In genomic region chr2:156135695-156136094, GRCm38 (mm10) we compare ENCODE assay signal across 14 mouse cellular contexts. TPM values are rescaled to one million over a fixed set of nuclear protein-coding genes. Genes with fewer than 3 reads are reported as not detected.
A peak's percentile ranks its signal among the peaks of the same experiment; 100 is the strongest.
DNase-seq lines count a peak whose midpoint lies in the region; ATAC-seq and TF ChIP-seq lines count a peak whose summit lies in the region.
"Had no signal": no experiment of that assay in that cellular context is flagged by ENCODE, and none has a peak within 500 bp of the region (broad histone marks: within the 10 kb centered on the region; RNA-seq: fewer than 3 reads in every experiment).

No protein-coding gene starts in this region.

- no peaks in the 10 kb centered on the region for H3K27me3 ChIP-seq in hindbrain, postnatal 0 days (ENCODE audit: insufficient read depth, low read length)
- H3K27me3 ChIP-seq in hindbrain, embryonic 11.5 days (ENCODE audit: control insufficient read depth, insufficient read depth, low read length), result no peaks in the 10 kb centered on the region
- H3K27me3 ChIP-seq in midbrain, postnatal 0 days (ENCODE audit: insufficient read depth, low read length), result no peaks in the 10 kb centered on the region
- H3K27me3 ChIP-seq in midbrain, embryonic 11.5 days (ENCODE audit: control insufficient read depth, insufficient read depth, low read length), result no peaks in the 10 kb centered on the region
- H3K27me3 ChIP-seq: kidney, embryonic 15.5 days; limb, embryonic 12.5 days had no signal

- no peaks in the 10 kb centered on the region for H3K4me1 ChIP-seq in hindbrain, postnatal 0 days (ENCODE audit: insufficient read depth, low read length)
- H3K4me1 ChIP-seq in hindbrain, embryonic 11.5 days (replicated peaks; ENCODE audit: control insufficient read depth, insufficient read depth, low read length), result no peaks in the 10 kb centered on the region
- H3K4me1 ChIP-seq in midbrain, postnatal 0 days (ENCODE audit: insufficient read depth, low read length), result no peaks in the 10 kb centered on the region
- H3K4me1 ChIP-seq in midbrain, embryonic 11.5 days (ENCODE audit: control insufficient read depth, insufficient read depth, low read length), result no peaks in the 10 kb centered on the region
- H3K4me1 ChIP-seq: kidney, embryonic 15.5 days; limb, embryonic 12.5 days had no signal

- no peaks in the 10 kb centered on the region for H3K9me3 ChIP-seq in hindbrain, postnatal 0 days (ENCODE audit: low read length)
- H3K9me3 ChIP-seq in hindbrain, embryonic 11.5 days (ENCODE audit: control insufficient read depth, low read length), result no peaks in the 10 kb centered on the region
- H3K9me3 ChIP-seq in midbrain, postnatal 0 days (ENCODE audit: low read length), result no peaks in the 10 kb centered on the region
- H3K9me3 ChIP-seq in midbrain, embryonic 11.5 days (ENCODE audit: control insufficient read depth, low read length), result no peaks in the 10 kb centered on the region
- H3K9me3 ChIP-seq: G1E; kidney, embryonic 15.5 days; limb, embryonic 12.5 days had no signal

- H3K4me2 ChIP-seq in hindbrain, postnatal 0 days (ENCODE audit: low read depth, low read length), result no peak overlapping the region
- no peak overlapping the region for H3K4me2 ChIP-seq in hindbrain, embryonic 11.5 days (replicated peaks; ENCODE audit: low read depth, low read length)
- no peak overlapping the region for H3K4me2 ChIP-seq in midbrain, postnatal 0 days (ENCODE audit: low read depth, low read length, poor library complexity, severe bottlenecking)
- H3K4me2 ChIP-seq in midbrain, embryonic 11.5 days, result no peak overlapping the region
- H3K4me2 ChIP-seq: kidney, embryonic 15.5 days; limb, embryonic 12.5 days had no signal

- no peaks in the 10 kb centered on the region; the same call in 1 of the 2 replicates for H3K36me3 ChIP-seq in hindbrain, postnatal 0 days (ENCODE audit: insufficient read depth, low read length)
- no peaks in the 10 kb centered on the region for H3K36me3 ChIP-seq in hindbrain, embryonic 11.5 days (ENCODE audit: control insufficient read depth, insufficient read depth, low read length)
- H3K36me3 ChIP-seq in midbrain, postnatal 0 days (ENCODE audit: insufficient read depth, low read length), result peaks cover 8% of the 10 kb centered on the region
- H3K36me3 ChIP-seq in midbrain, embryonic 11.5 days (ENCODE audit: control insufficient read depth, insufficient read depth, low read length), result no peaks in the 10 kb centered on the region

- no peak for ATAC-seq in hindbrain, postnatal 0 days
- no peak for ATAC-seq in hindbrain, embryonic 11.5 days (ENCODE audit: low FRiP score)
- no peak for ATAC-seq in midbrain, postnatal 0 days (ENCODE audit: low FRiP score)
- ATAC-seq in midbrain, embryonic 11.5 days (ENCODE audit: low FRiP score), result no peak
- ATAC-seq in megakaryocyte progenitor cell, adult 5-6 weeks (replicated peaks; ENCODE audit: poor library complexity), result peak; percentile 52; the same call in 1 of the 2 replicates

- H3K9ac ChIP-seq in hindbrain, postnatal 0 days (replicated peaks; ENCODE audit: low read length), result no peak overlapping the region
- no peak overlapping the region for H3K9ac ChIP-seq in hindbrain, embryonic 11.5 days (ENCODE audit: low read depth, low read length)
- no peak overlapping the region for H3K9ac ChIP-seq in midbrain, postnatal 0 days (replicated peaks; ENCODE audit: low read length, poor library complexity, severe bottlenecking)
- H3K9ac ChIP-seq in midbrain, embryonic 11.5 days (ENCODE audit: low read length), result no peak overlapping the region
- H3K9ac ChIP-seq: kidney, embryonic 15.5 days; limb, embryonic 12.5 days had no signal

- TF ChIP-seq CTCF in hindbrain, postnatal 0 days (IDR thresholded peaks at IDR 0.05; ENCODE audit: low read depth), result peak; percentile 39
- TF ChIP-seq CTCF in midbrain, postnatal 0 days (IDR thresholded peaks at IDR 0.05), result peak; percentile 38

- 92% methylated on average over 6 of the region's 6 CpGs for WGBS in hindbrain, postnatal 0 days
- WGBS in hindbrain, embryonic 11.5 days, result 90% methylated on average over 6 of the region's 6 CpGs
- WGBS in midbrain, postnatal 0 days, result 85% methylated on average over 6 of the region's 6 CpGs
- 91% methylated on average over 6 of the region's 6 CpGs for WGBS in midbrain, embryonic 11.5 days

- no peak overlapping the region for H3K27ac ChIP-seq in hindbrain, postnatal 0 days
- no peak overlapping the region for H3K27ac ChIP-seq in hindbrain, embryonic 11.5 days (ENCODE audit: low read depth, low read length)
- H3K27ac ChIP-seq in midbrain, postnatal 0 days (ENCODE audit: low read depth, low read length), result no peak overlapping the region
- H3K27ac ChIP-seq in midbrain, embryonic 11.5 days (ENCODE audit: low read depth, low read length), result no peak overlapping the region
- H3K27ac ChIP-seq: kidney, embryonic 15.5 days; limb, embryonic 12.5 days; macrophage had no signal

- no peak overlapping the region for H3K4me3 ChIP-seq in hindbrain, postnatal 0 days (ENCODE audit: low read length)
- no peak overlapping the region for H3K4me3 ChIP-seq in hindbrain, embryonic 11.5 days (ENCODE audit: low read depth, low read length)
- no peak overlapping the region for H3K4me3 ChIP-seq in midbrain, postnatal 0 days (ENCODE audit: low read depth, low read length)
- no peak overlapping the region for H3K4me3 ChIP-seq in midbrain, embryonic 11.5 days (ENCODE audit: low read depth, low read length)
- H3K4me3 ChIP-seq: kidney, embryonic 15.5 days; limb, embryonic 12.5 days had no signal

- no peak for DNase-seq in hindbrain, postnatal 0 days (ENCODE audit: low spot score)
- no peak for DNase-seq in hindbrain, embryonic 11.5 days (ENCODE audit: low spot score)
- no peak for DNase-seq in midbrain, postnatal 0 days (ENCODE audit: low spot score)
- no peak for DNase-seq in midbrain, embryonic 11.5 days (ENCODE audit: low spot score, missing footprints)
- peak; percentile 49 for DNase-seq in ES-CJ7 (ENCODE audit: low read depth, low spot score)
- no peak for DNase-seq in adrenal gland, adult 2 months
- DNase-seq: cerebellum, postnatal 36 days; heart, adult 11 months; heart, postnatal 36 days had no signal

RNA-seq across cellular contexts. Expression of gene Romo1, which starts 8.1 kb away (rescaled TPM):
- total RNA-seq in hindbrain, postnatal 0 days (2014; rRNA removed), result 113 and 152 TPM in 2 replicates
- 604 and 613 TPM in 2 replicates for polyA plus RNA-seq in hindbrain, postnatal 0 days (2015; fragmentation: Nextera tagmentation; extraction: Ambion mirVana)
- polyA plus RNA-seq in hindbrain, embryonic 11.5 days (2014; fragmentation: Nextera tagmentation; extraction: Ambion mirVana), result 386 and 402 TPM in 2 replicates
- 89.4 and 107 TPM in 2 replicates for total RNA-seq in midbrain, postnatal 0 days (2014; rRNA removed)
- polyA plus RNA-seq in midbrain, postnatal 0 days (2015; fragmentation: Nextera tagmentation; extraction: Ambion mirVana), result 521 and 552 TPM in 2 replicates
- 410 TPM in 2 replicates for polyA plus RNA-seq in midbrain, embryonic 11.5 days (2014; fragmentation: Nextera tagmentation; extraction: Ambion mirVana)
- total RNA-seq in megakaryocyte progenitor cell, adult 5-6 weeks (2015), result 104 and 134 TPM in 2 replicates
- total RNA-seq in megakaryocyte progenitor cell, adult 5-6 weeks (2017), result 13.2 and 27.2 TPM in 2 replicates
- total RNA-seq in adrenal gland, adult 2 months (2021), result 100 to 1,000 TPM; 233 to 376 TPM
- polyA plus RNA-seq in adrenal gland, adult 2 months (2012; rRNA removed), result 407 and 417 TPM in 2 replicates

RNA-seq across cellular contexts. Expression of gene Nfs1, which starts 8.3 kb away (rescaled TPM):
- 42.2 and 49.2 TPM in 2 replicates for total RNA-seq in hindbrain, postnatal 0 days (2014; rRNA removed)
- 37.5 and 39.2 TPM in 2 replicates for polyA plus RNA-seq in hindbrain, postnatal 0 days (2015; fragmentation: Nextera tagmentation; extraction: Ambion mirVana)
- polyA plus RNA-seq in hindbrain, embryonic 11.5 days (2014; fragmentation: Nextera tagmentation; extraction: Ambion mirVana), result 37.1 and 37.7 TPM in 2 replicates
- total RNA-seq in midbrain, postnatal 0 days (2014; rRNA removed), result 34.5 and 40.3 TPM in 2 replicates
- 34.9 and 38.5 TPM in 2 replicates for polyA plus RNA-seq in midbrain, postnatal 0 days (2015; fragmentation: Nextera tagmentation; extraction: Ambion mirVana)
- 34.1 and 37.2 TPM in 2 replicates for polyA plus RNA-seq in midbrain, embryonic 11.5 days (2014; fragmentation: Nextera tagmentation; extraction: Ambion mirVana)
- 54.3 and 71.4 TPM in 2 replicates for total RNA-seq in megakaryocyte progenitor cell, adult 5-6 weeks (2015)
- 32.4 and 35.0 TPM in 2 replicates for total RNA-seq in megakaryocyte progenitor cell, adult 5-6 weeks (2017)
- 10 to 100 TPM; 76.7 to 90.3 TPM for total RNA-seq in adrenal gland, adult 2 months (2021)
- 123 and 134 TPM in 2 replicates for polyA plus RNA-seq in adrenal gland, adult 2 months (2012; rRNA removed)

RNA-seq across cellular contexts. Expression of gene Gm28036, which starts 8.8 kb away (rescaled TPM):
- 46.0 and 82.1 TPM in 2 replicates for total RNA-seq in hindbrain, postnatal 0 days (2014; rRNA removed)
- 10.6 and 12.0 TPM in 2 replicates for polyA plus RNA-seq in hindbrain, postnatal 0 days (2015; fragmentation: Nextera tagmentation; extraction: Ambion mirVana)
- polyA plus RNA-seq in hindbrain, embryonic 11.5 days (2014; fragmentation: Nextera tagmentation; extraction: Ambion mirVana), result 19.7 and 20.1 TPM in 2 replicates
- total RNA-seq in midbrain, postnatal 0 days (2014; rRNA removed), result 54.1 and 56.8 TPM in 2 replicates
- 10.1 and 10.8 TPM in 2 replicates for polyA plus RNA-seq in midbrain, postnatal 0 days (2015; fragmentation: Nextera tagmentation; extraction: Ambion mirVana)
- polyA plus RNA-seq in midbrain, embryonic 11.5 days (2014; fragmentation: Nextera tagmentation; extraction: Ambion mirVana), result 19.1 and 19.6 TPM in 2 replicates
- total RNA-seq in megakaryocyte progenitor cell, adult 5-6 weeks (2015), result 1.6 and 6.4 TPM in 2 replicates
- 23.1 and 25.5 TPM in 2 replicates for total RNA-seq in megakaryocyte progenitor cell, adult 5-6 weeks (2017)
- total RNA-seq in adrenal gland, adult 2 months (2021), result 10 to 100 TPM; 14.6 to 21.1 TPM
- 2.3 and 3.4 TPM in 2 replicates for polyA plus RNA-seq in adrenal gland, adult 2 months (2012; rRNA removed)

RNA-seq across cellular contexts. Expression of gene Rbm12, which starts 23.9 kb away (rescaled TPM):
- total RNA-seq in hindbrain, postnatal 0 days (2014; rRNA removed), result 27.1 and 33.9 TPM in 2 replicates
- 15.5 and 16.9 TPM in 2 replicates for polyA plus RNA-seq in hindbrain, postnatal 0 days (2015; fragmentation: Nextera tagmentation; extraction: Ambion mirVana)
- polyA plus RNA-seq in hindbrain, embryonic 11.5 days (2014; fragmentation: Nextera tagmentation; extraction: Ambion mirVana), result 38.4 and 41.6 TPM in 2 replicates
- total RNA-seq in midbrain, postnatal 0 days (2014; rRNA removed), result 29.2 and 33.2 TPM in 2 replicates
- polyA plus RNA-seq in midbrain, postnatal 0 days (2015; fragmentation: Nextera tagmentation; extraction: Ambion mirVana), result 17.2 and 19.8 TPM in 2 replicates
- 47.7 and 48.3 TPM in 2 replicates for polyA plus RNA-seq in midbrain, embryonic 11.5 days (2014; fragmentation: Nextera tagmentation; extraction: Ambion mirVana)
- total RNA-seq in megakaryocyte progenitor cell, adult 5-6 weeks (2015), result 34.4 and 44.8 TPM in 2 replicates
- total RNA-seq in megakaryocyte progenitor cell, adult 5-6 weeks (2017), result 33.6 and 59.0 TPM in 2 replicates
- 10 to 100 TPM; 16.6 to 28.1 TPM for total RNA-seq in adrenal gland, adult 2 months (2021)
- polyA plus RNA-seq in adrenal gland, adult 2 months (2012; rRNA removed), result 2.4 and 4.8 TPM in 2 replicates

RNA-seq across cellular contexts. Expression of gene Cpne1, which starts 23.9 kb away (rescaled TPM):
- 49.8 and 65.0 TPM in 2 replicates for total RNA-seq in hindbrain, postnatal 0 days (2014; rRNA removed)
- 12.8 and 16.4 TPM in 2 replicates for polyA plus RNA-seq in hindbrain, postnatal 0 days (2015; fragmentation: Nextera tagmentation; extraction: Ambion mirVana)
- 45.1 and 46.1 TPM in 2 replicates for polyA plus RNA-seq in hindbrain, embryonic 11.5 days (2014; fragmentation: Nextera tagmentation; extraction: Ambion mirVana)
- 30.0 and 34.1 TPM in 2 replicates for total RNA-seq in midbrain, postnatal 0 days (2014; rRNA removed)
- polyA plus RNA-seq in midbrain, postnatal 0 days (2015; fragmentation: Nextera tagmentation; extraction: Ambion mirVana), result 13.7 and 13.8 TPM in 2 replicates
- polyA plus RNA-seq in midbrain, embryonic 11.5 days (2014; fragmentation: Nextera tagmentation; extraction: Ambion mirVana), result 45.7 and 48.9 TPM in 2 replicates
- total RNA-seq in megakaryocyte progenitor cell, adult 5-6 weeks (2015), result 36.8 and 39.2 TPM in 2 replicates
- 22.1 and 26.1 TPM in 2 replicates for total RNA-seq in megakaryocyte progenitor cell, adult 5-6 weeks (2017)
- total RNA-seq in adrenal gland, adult 2 months (2021), result 10 to 100 TPM; 48.8 to 53.9 TPM
- 87.7 and 97.8 TPM in 2 replicates for polyA plus RNA-seq in adrenal gland, adult 2 months (2012; rRNA removed)
